Mouse (Mus musculus) neural tube, embryonic 14.5 days (tissue): ENCODE data around the gene Kremen2. TPM values are rescaled to one million over a fixed set of nuclear protein-coding genes. Genes with fewer than 3 reads are reported as not detected.
A peak's percentile ranks its signal among the peaks of the same experiment; 100 is the strongest.

Experiments used
- ATAC-seq: fragments of 200-750 bp; cut with Nextera tagmentation; 2 replicates; pipeline ENCODE4 v1.8.0; 2017; ENCODE audit warnings: low read depth, mild to moderate bottlenecking, moderate TSS enrichment, moderate library complexity
- H3K27ac ChIP-seq: fragments of 300-500 bp; sonication (generic); 2 replicates; pipeline ENCODE4 v1.5.1; 2014; ENCODE audit warnings: low read depth, mild to moderate bottlenecking, control low read depth, low read length, moderate library complexity, mixed read lengths
- H3K27me3 ChIP-seq: fragments of 300-500 bp; sonication (generic); 2 replicates; pipeline ENCODE4 v1.6.1; 2014; ENCODE audit warnings: low read length; ENCODE audit not compliant: control insufficient read depth, insufficient read depth
- H3K36me3 ChIP-seq: fragments of 300-500 bp; sonication (generic); 2 replicates; pipeline ENCODE4 v1.6.1; 2014; ENCODE audit warnings: low read length, mixed read lengths; ENCODE audit not compliant: control insufficient read depth, insufficient read depth
- H3K4me1 ChIP-seq: fragments of 300-500 bp; sonication (generic); 2 replicates; pipeline ENCODE4 v1.6.1; 2014; ENCODE audit warnings: low read length; ENCODE audit not compliant: control insufficient read depth, insufficient read depth
- H3K4me2 ChIP-seq: fragments of 300-500 bp; sonication (generic); 2 replicates; pipeline ENCODE4 v1.6.1; 2014; ENCODE audit warnings: mild to moderate bottlenecking, low read depth, low read length, control low read depth
- H3K4me3 ChIP-seq: fragments of 300-500 bp; sonication (generic); 2 replicates; pipeline ENCODE4 v1.5.1; 2014; ENCODE audit warnings: low read depth, low read length, control low read depth, mixed read lengths
- H3K9ac ChIP-seq: fragments of 300-500 bp; sonication (generic); replicated peaks from 2 replicates; pipeline ENCODE4 v1.6.1; 2014; ENCODE audit warnings: low read depth, mild to moderate bottlenecking, control low read depth, low read length, mixed read lengths
- H3K9me3 ChIP-seq: fragments of 300-500 bp; sonication (generic); 2 replicates; pipeline ENCODE4 v1.6.1; 2016; ENCODE audit warnings: low read length; ENCODE audit not compliant: control insufficient read depth
- WGBS: fragments of 180-500 bp; shearing (Covaris S2); extraction: QIAGEN DNeasy Blood & Tissue Kit; methylation state at CpG from one replicate; pipeline ENCODE4 v1.1.7; 2014; 5-methylcytosine and 5-hydroxymethylcytosine counted together
- polyA plus RNA-seq: library from polyadenylated mRNA; unstranded; fragments of >200 nt; fragmentation: Nextera tagmentation; extraction: Ambion mirVana; gene quantifications from 2 replicates; pipeline ENCODE4 v1.2.1, GENCODE M21; 2014

Gene Kremen2
- polyA plus RNA-seq, 1 experiment from 2014 or later: 1.2 TPM

DNA sequence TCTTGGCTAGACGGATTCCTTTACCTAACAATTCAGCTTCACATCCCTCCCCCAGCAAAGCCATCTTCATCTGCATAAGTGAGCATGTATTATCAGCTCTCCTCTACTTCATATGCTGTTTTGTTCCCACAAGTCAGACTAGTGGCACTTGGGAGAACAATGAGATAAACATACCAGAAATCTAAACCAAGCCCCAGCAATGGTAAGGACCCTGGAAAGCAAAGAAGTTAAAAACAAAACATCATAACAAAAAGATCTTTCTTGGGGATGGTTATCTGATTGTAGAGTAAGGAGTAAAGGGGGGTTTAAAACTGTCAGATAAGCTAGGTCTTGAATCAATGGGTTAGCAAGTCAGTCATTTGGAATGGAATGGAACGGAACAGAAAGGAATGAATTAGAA, 24.9 kb upstream of the Kremen2 start:
- 5% methylated on average over 2 of the region's 2 CpGs for WGBS
- peak overlapping the region; percentile 97 for H3K9ac ChIP-seq
- H3K4me1 ChIP-seq: peaks cover 10% of the 10 kb centered on the region
- H3K9me3 ChIP-seq: no peaks in the 10 kb centered on the region
- peak overlapping the region; percentile 54 for H3K4me2 ChIP-seq
- no peaks in the 10 kb centered on the region for H3K36me3 ChIP-seq
- peak overlapping the region; percentile 88 for H3K4me3 ChIP-seq
- no peak for ATAC-seq
- peak overlapping the region; percentile 75 for H3K27ac ChIP-seq
- no peaks in the 10 kb centered on the region for H3K27me3 ChIP-seq

DNA sequence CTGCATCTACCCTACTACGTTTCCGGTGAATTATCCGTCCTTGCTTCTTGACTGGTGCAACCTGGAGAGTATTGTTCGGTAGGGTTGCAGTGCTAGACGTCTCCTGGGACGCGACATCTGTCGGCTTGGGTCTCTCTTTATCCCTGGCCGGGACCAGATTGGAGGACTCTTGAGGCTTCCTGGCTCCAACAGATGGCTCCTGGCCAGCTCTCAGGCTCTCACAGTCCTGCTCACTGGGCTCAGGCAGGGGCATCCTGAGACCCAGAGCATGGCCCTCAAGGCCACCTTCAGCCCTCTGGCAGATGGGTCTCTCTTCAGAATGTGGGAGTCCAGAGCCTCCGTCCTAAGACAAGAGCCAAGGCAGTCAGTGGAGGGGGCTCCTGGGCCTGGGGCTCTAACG, 17.3 kb upstream of the Kremen2 start:
- Histone ChIP-seq H3K4me2 (no peak overlapping the region), H3K27ac (no peak overlapping the region), H3K4me1 (no peaks in the 10 kb centered on the region), H3K9me3 (no peaks in the 10 kb centered on the region), H3K36me3 (peaks cover 26% of the 10 kb centered on the region), H3K9ac (no peak overlapping the region), H3K27me3 (no peaks in the 10 kb centered on the region), H3K4me3 (no peak overlapping the region)
- no peak for ATAC-seq
- WGBS: 87% methylated on average over 11 of the region's 11 CpGs

DNA sequence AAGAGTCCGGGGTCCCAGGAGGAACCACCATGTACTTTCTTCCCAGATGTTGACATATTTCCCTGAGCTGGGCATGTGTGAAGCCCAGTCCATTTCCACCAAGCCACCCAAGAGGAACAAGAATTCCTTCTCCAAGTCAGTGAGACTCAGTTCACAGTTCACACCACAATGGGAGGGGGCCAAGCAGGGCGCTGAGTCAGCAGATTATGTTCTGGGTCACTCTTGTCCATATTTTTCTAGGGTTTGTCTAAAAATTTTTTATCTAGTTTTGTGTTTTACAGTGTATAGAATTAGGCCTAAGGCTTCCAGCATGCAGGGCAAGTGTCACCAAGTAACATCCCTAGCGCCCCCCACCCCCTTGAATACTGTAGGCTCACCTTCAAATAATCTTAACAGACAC, 15.5 kb upstream of the Kremen2 start:
- no peak for ATAC-seq
- H3K4me2 ChIP-seq: no peak overlapping the region
- no peaks in the 10 kb centered on the region for H3K4me1 ChIP-seq
- no peaks in the 10 kb centered on the region for H3K27me3 ChIP-seq
- H3K9ac ChIP-seq: no peak overlapping the region
- H3K9me3 ChIP-seq: no peaks in the 10 kb centered on the region
- 97% methylated on average over 3 of the region's 3 CpGs for WGBS
- no peak overlapping the region for H3K4me3 ChIP-seq
- peaks cover 43% of the 10 kb centered on the region for H3K36me3 ChIP-seq
- H3K27ac ChIP-seq: no peak overlapping the region

DNA sequence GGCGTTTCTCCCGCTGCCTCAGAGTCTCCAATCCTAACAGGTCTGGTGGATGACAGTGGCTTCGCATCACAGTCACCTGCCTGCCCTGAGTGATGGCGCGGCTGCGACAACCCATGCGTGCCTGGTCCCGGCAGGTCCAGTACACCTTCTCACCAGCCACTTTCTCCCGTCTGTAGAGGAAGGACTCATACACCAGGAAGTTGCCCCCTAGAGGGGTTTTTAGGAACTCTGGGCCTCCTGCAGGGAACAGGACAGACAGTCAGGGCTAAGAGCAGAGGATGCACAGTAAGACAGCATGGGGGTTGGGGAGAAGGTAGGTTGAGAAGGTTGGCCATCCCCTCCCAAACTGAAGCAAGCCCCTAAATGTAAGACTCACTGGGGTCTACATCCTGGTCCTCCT, 14.6 kb upstream of the Kremen2 start:
- H3K27ac ChIP-seq: no peak overlapping the region
- no peak for ATAC-seq
- H3K36me3 ChIP-seq: peaks cover 52% of the 10 kb centered on the region
- no peaks in the 10 kb centered on the region for H3K9me3 ChIP-seq
- H3K4me3 ChIP-seq: no peak overlapping the region
- no peaks in the 10 kb centered on the region for H3K4me1 ChIP-seq
- H3K27me3 ChIP-seq: no peaks in the 10 kb centered on the region
- H3K9ac ChIP-seq: no peak overlapping the region
- WGBS: 97% methylated on average over 9 of the region's 9 CpGs
- no peak overlapping the region for H3K4me2 ChIP-seq

GRCm38 (mm10) chr17:23758801-23759200, 13.2 kb upstream of the Kremen2 start:
- 67% methylated on average over 8 of the region's 8 CpGs for WGBS
- Histone ChIP-seq H3K9ac (no peak overlapping the region), H3K9me3 (no peaks in the 10 kb centered on the region), H3K4me1 (no peaks in the 10 kb centered on the region), H3K27ac (no peak overlapping the region), H3K4me2 (no peak overlapping the region), H3K27me3 (no peaks in the 10 kb centered on the region), H3K4me3 (no peak overlapping the region), H3K36me3 (peaks cover 60% of the 10 kb centered on the region)
- ATAC-seq: no peak

DNA sequence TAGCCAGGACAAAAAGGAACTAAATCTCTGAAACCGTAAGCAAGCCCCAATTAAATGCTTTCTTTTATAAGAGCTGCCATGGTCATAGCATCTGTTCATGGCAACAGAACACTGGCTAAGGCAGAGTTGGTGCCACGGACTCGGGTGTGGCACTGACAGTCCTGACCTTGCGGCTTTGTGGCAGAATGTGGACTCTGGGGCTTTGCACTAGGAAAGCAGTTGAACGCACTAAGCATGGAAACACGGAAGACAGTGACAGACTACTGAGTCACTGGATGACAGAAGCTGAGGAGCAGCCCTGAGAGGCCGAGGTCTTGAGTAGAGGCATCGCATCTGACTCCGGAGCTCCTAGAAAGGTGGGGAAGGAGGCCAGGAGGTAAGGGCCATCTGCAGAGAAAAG, 11.9 kb upstream of the Kremen2 start:
- WGBS: 93% methylated on average over 9 of the region's 9 CpGs
- Histone ChIP-seq H3K36me3 (peaks cover 72% of the 10 kb centered on the region), H3K4me2 (no peak overlapping the region)

DNA sequence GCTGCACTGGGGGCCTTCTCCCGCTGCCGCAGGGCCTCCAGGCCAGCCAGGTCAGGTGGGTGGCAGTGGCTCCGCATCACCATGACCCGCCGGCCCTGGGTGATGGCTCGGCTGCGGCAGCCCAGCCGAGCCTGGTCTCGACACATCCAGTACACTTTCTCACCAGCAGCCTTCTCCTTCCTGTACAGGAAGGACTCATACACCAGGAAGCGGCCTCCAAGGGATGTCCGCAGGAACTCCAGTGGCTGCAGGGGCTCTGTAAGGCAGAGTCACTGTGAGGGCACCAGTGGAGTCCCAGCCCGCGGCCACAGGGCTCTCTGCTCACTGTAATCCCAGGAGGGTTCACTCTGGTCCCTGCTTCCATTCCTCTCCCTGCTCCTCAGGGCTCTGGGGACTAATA, 10.1 kb upstream of the Kremen2 start:
- no peak overlapping the region for H3K27ac ChIP-seq
- H3K4me1 ChIP-seq: no peaks in the 10 kb centered on the region
- H3K9me3 ChIP-seq: no peaks in the 10 kb centered on the region
- ATAC-seq: no peak
- H3K36me3 ChIP-seq: peaks cover 68% of the 10 kb centered on the region
- 95% methylated on average over 13 of the region's 13 CpGs for WGBS
- H3K9ac ChIP-seq: no peak overlapping the region
- H3K27me3 ChIP-seq: no peaks in the 10 kb centered on the region
- no peak overlapping the region for H3K4me3 ChIP-seq
- no peak overlapping the region for H3K4me2 ChIP-seq

More for the DNA sequence above, 11.9 kb upstream of the Kremen2 start:
- Histone ChIP-seq H3K27ac (no peak overlapping the region), H3K4me3 (no peak overlapping the region), H3K9me3 (no peaks in the 10 kb centered on the region), H3K9ac (no peak overlapping the region), H3K4me1 (no peaks in the 10 kb centered on the region), H3K27me3 (no peaks in the 10 kb centered on the region)
- ATAC-seq: no peak

GRCm38 (mm10) chr17:23749400-23750191, 4.0 kb upstream of the Kremen2 start:
- no peak overlapping the region for H3K9ac ChIP-seq
- no peak overlapping the region for H3K4me3 ChIP-seq
- H3K27ac ChIP-seq: no peak overlapping the region
- peaks cover 23% of the 10 kb centered on the region for H3K36me3 ChIP-seq
- peaks cover 6% of the 10 kb centered on the region for H3K27me3 ChIP-seq
- ATAC-seq: no peak
- H3K4me1 ChIP-seq: peaks cover 13% of the 10 kb centered on the region; the same call in 1 of the 2 replicates
- H3K4me2 ChIP-seq: no peak overlapping the region
- WGBS: 80% methylated on average over 11 of the region's 11 CpGs
- H3K9me3 ChIP-seq: no peaks in the 10 kb centered on the region

- WGBS: 35% methylated on average over 10 of the region's 10 CpGs
- H3K4me3 ChIP-seq: no peak overlapping the region
- H3K27ac ChIP-seq: no peak overlapping the region
- no peaks in the 10 kb centered on the region for H3K9me3 ChIP-seq
- H3K4me2 ChIP-seq: no peak overlapping the region
- H3K4me1 ChIP-seq: peaks cover 13% of the 10 kb centered on the region; the same call in 1 of the 2 replicates
- ATAC-seq: no peak
- no peak overlapping the region for H3K9ac ChIP-seq
- peaks cover 10% of the 10 kb centered on the region for H3K27me3 ChIP-seq
- H3K36me3 ChIP-seq: peaks cover 18% of the 10 kb centered on the region
Measured at GRCm38 (mm10) chr17:23748631-23749391, 3.2 kb upstream of the Kremen2 start.
